Mouse (Mus musculus) lung, embryonic 15.5 days (tissue): ENCODE results near the gene Capn15. TPM values are rescaled to one million over a fixed set of nuclear protein-coding genes. Genes with fewer than 3 reads are reported as not detected.

ENCODE experiments used
- ATAC-seq: fragments of 200-750 bp; cut with Nextera tagmentation; 2 replicates; pipeline ENCODE4 v1.8.0; 2017; ENCODE audit warnings: moderate number of reproducible peaks, borderline replicate concordance; ENCODE audit not compliant: low FRiP score, low TSS enrichment; ENCODE audit errors: extremely low read depth
- H3K27ac ChIP-seq: fragments of 300-500 bp; sonication (generic); 2 replicates; pipeline ENCODE4 v1.5.1; 2015; ENCODE audit warnings: moderate library complexity, mild to moderate bottlenecking, inconsistent platforms
- H3K27me3 ChIP-seq: fragments of 300-500 bp; sonication (generic); 2 replicates; pipeline ENCODE4 v1.6.1; 2015; ENCODE audit warnings: inconsistent platforms
- H3K36me3 ChIP-seq: fragments of 300-500 bp; sonication (generic); 2 replicates; pipeline ENCODE4 v1.6.1; 2015; ENCODE audit warnings: inconsistent platforms
- H3K4me1 ChIP-seq: fragments of 300-500 bp; sonication (generic); 2 replicates; pipeline ENCODE4 v1.6.1; 2015; ENCODE audit warnings: inconsistent platforms
- H3K4me2 ChIP-seq: fragments of 300-500 bp; sonication (generic); 2 replicates; pipeline ENCODE4 v1.6.1; 2015; ENCODE audit warnings: inconsistent platforms, mild to moderate bottlenecking, moderate library complexity
- H3K4me3 ChIP-seq: fragments of 300-500 bp; sonication (generic); 2 replicates; pipeline ENCODE4 v1.5.1; 2015; ENCODE audit warnings: mild to moderate bottlenecking, inconsistent platforms
- H3K9ac ChIP-seq: fragments of 300-500 bp; sonication (generic); 2 replicates; pipeline ENCODE4 v1.6.1; 2015; ENCODE audit warnings: inconsistent platforms
- H3K9me3 ChIP-seq: fragments of 300-500 bp; sonication (generic); 2 replicates; pipeline ENCODE4 v1.6.1; 2016; ENCODE audit warnings: inconsistent platforms
- WGBS: fragments of 180-500 bp; shearing (Covaris S2); methylation state at CpG from one replicate; pipeline ENCODE4 v1.1.7; 2015; 5-methylcytosine and 5-hydroxymethylcytosine counted together
- polyA plus RNA-seq: library from polyadenylated mRNA; unstranded; fragments of >200 nt; fragmentation: Nextera tagmentation; extraction: Ambion mirVana; gene quantifications from 2 replicates; pipeline ENCODE4 v1.2.1, GENCODE M21; 2015

Gene Capn15
- polyA plus RNA-seq, 1 experiment from 2014 or later: 21.9 TPM

- H3K9ac ChIP-seq: no peak overlapping the region
- peaks cover 6% of the 10 kb centered on the region; the same call in 1 of the 2 replicates for H3K36me3 ChIP-seq
- H3K27me3 ChIP-seq: no peaks in the 10 kb centered on the region
- no peak for ATAC-seq
- no peak overlapping the region for H3K4me3 ChIP-seq
- no peak overlapping the region for H3K27ac ChIP-seq
- WGBS: 93% methylated on average over 7 of the region's 7 CpGs
- no peak overlapping the region for H3K4me2 ChIP-seq
- peaks cover 9% of the 10 kb centered on the region for H3K4me1 ChIP-seq
- no peaks in the 10 kb centered on the region for H3K9me3 ChIP-seq
Measured at GRCm38 (mm10) chr17:25962413-25962905, 23.1 kb downstream of the Capn15 start.

- no peaks in the 10 kb centered on the region for H3K27me3 ChIP-seq
- H3K36me3 ChIP-seq: peaks cover 6% of the 10 kb centered on the region; the same call in 1 of the 2 replicates
- no peak; the same call in 1 of the 2 replicates for ATAC-seq
- no peak overlapping the region for H3K9ac ChIP-seq
- WGBS: 95% methylated on average over 5 of the region's 5 CpGs
- no peaks in the 10 kb centered on the region for H3K9me3 ChIP-seq
- H3K27ac ChIP-seq: no peak overlapping the region
- no peak overlapping the region for H3K4me3 ChIP-seq
- no peak overlapping the region for H3K4me2 ChIP-seq
- H3K4me1 ChIP-seq: 0 out of 2 replicates have a peak, but pooled peaks cover under 1% of the 10 kb centered on the region
Measured at GRCm38 (mm10) chr17:25961566-25961965, 24.0 kb downstream of the Capn15 start.

GRCm38 (mm10) chr17:25959630-25960467 is 25.7 kb downstream of the Capn15 start:
- Histone ChIP-seq H3K9ac (no peak overlapping the region), H3K27me3 (no peaks in the 10 kb centered on the region), H3K9me3 (no peaks in the 10 kb centered on the region), H3K4me2 (no peak overlapping the region), H3K4me1 (no peaks in the 10 kb centered on the region), H3K27ac (no peak overlapping the region), H3K36me3 (peaks cover 6% of the 10 kb centered on the region; the same call in 1 of the 2 replicates), H3K4me3 (no peak overlapping the region)
- no peak for ATAC-seq
- WGBS: 89% methylated on average over 23 of the region's 23 CpGs

GRCm38 (mm10) chr17:25958771-25959494 is 26.7 kb downstream of the Capn15 start:
- Histone ChIP-seq H3K4me3 (no peak overlapping the region), H3K27ac (no peak overlapping the region), H3K4me2 (no peak overlapping the region), H3K36me3 (peaks cover 6% of the 10 kb centered on the region; the same call in 1 of the 2 replicates), H3K9ac (no peak overlapping the region), H3K9me3 (no peaks in the 10 kb centered on the region), H3K4me1 (no peaks in the 10 kb centered on the region), H3K27me3 (peaks cover 3% of the 10 kb centered on the region; the same call in 1 of the 2 replicates)
- no peak for ATAC-seq
- 86% methylated on average over 11 of the region's 11 CpGs for WGBS

GRCm38 (mm10) chr17:25957586-25958051 is 28.0 kb downstream of the Capn15 start:
- Histone ChIP-seq H3K4me3 (no peak overlapping the region), H3K9me3 (no peaks in the 10 kb centered on the region), H3K36me3 (peaks cover 6% of the 10 kb centered on the region; the same call in 1 of the 2 replicates), H3K4me1 (no peaks in the 10 kb centered on the region), H3K27ac (no peak overlapping the region), H3K4me2 (no peak overlapping the region), H3K9ac (no peak overlapping the region), H3K27me3 (peaks cover 15% of the 10 kb centered on the region)
- WGBS: 81% methylated on average over 14 of the region's 14 CpGs
- ATAC-seq: no peak

GRCm38 (mm10) chr17:25956631-25957030 is 29.0 kb downstream of the Capn15 start:
- H3K36me3 ChIP-seq: peaks cover 6% of the 10 kb centered on the region; the same call in 1 of the 2 replicates
- H3K27ac ChIP-seq: no peak overlapping the region
- no peak overlapping the region for H3K4me2 ChIP-seq
- WGBS: 77% methylated on average over 7 of the region's 7 CpGs
- H3K4me1 ChIP-seq: peaks cover 8% of the 10 kb centered on the region
- no peaks in the 10 kb centered on the region for H3K9me3 ChIP-seq
- no peak for ATAC-seq
- H3K27me3 ChIP-seq: peaks cover 25% of the 10 kb centered on the region
- H3K9ac ChIP-seq: no peak overlapping the region
- H3K4me3 ChIP-seq: no peak overlapping the region

GRCm38 (mm10) chr17:25956201-25956600 is 29.4 kb downstream of the Capn15 start:
- Histone ChIP-seq H3K4me1 (peaks cover 12% of the 10 kb centered on the region), H3K4me3 (no peak overlapping the region), H3K4me2 (no peak overlapping the region), H3K27me3 (peaks cover 30% of the 10 kb centered on the region), H3K27ac (no peak overlapping the region), H3K36me3 (peaks cover 6% of the 10 kb centered on the region; the same call in 1 of the 2 replicates), H3K9ac (no peak overlapping the region), H3K9me3 (no peaks in the 10 kb centered on the region)
- no peak for ATAC-seq
- 70% methylated on average over 7 of the region's 7 CpGs for WGBS

- Histone ChIP-seq H3K36me3 (peaks cover 6% of the 10 kb centered on the region; the same call in 1 of the 2 replicates), H3K4me1 (peaks cover 14% of the 10 kb centered on the region), H3K27me3 (peaks cover 34% of the 10 kb centered on the region), H3K4me3 (no peak overlapping the region), H3K9ac (no peak overlapping the region), H3K9me3 (no peaks in the 10 kb centered on the region), H3K4me2 (no peak overlapping the region), H3K27ac (no peak overlapping the region)
- ATAC-seq: no peak
- 57% methylated on average over 3 of the region's 3 CpGs for WGBS
Measured at GRCm38 (mm10) chr17:25955736-25956135, 29.9 kb downstream of the Capn15 start.

GRCm38 (mm10) chr17:25954671-25955070 is 30.9 kb downstream of the Capn15 start:
- Histone ChIP-seq H3K36me3 (peaks cover 6% of the 10 kb centered on the region; the same call in 1 of the 2 replicates), H3K4me2 (no peak overlapping the region), H3K27me3 (peaks cover 45% of the 10 kb centered on the region), H3K4me3 (no peak overlapping the region), H3K9me3 (no peaks in the 10 kb centered on the region), H3K27ac (no peak overlapping the region), H3K9ac (no peak overlapping the region), H3K4me1 (peaks cover 14% of the 10 kb centered on the region)
- WGBS: 78% methylated on average over 2 of the region's 2 CpGs
- ATAC-seq: no peak

GRCm38 (mm10) chr17:25953161-25953560 is 32.4 kb downstream of the Capn15 start:
- Histone ChIP-seq H3K4me1 (peaks cover 14% of the 10 kb centered on the region), H3K9ac (no peak overlapping the region), H3K4me3 (no peak overlapping the region), H3K36me3 (no peaks in the 10 kb centered on the region), H3K9me3 (no peaks in the 10 kb centered on the region), H3K4me2 (no peak overlapping the region), H3K27me3 (peaks cover 47% of the 10 kb centered on the region), H3K27ac (no peak overlapping the region)
- ATAC-seq: no peak
- WGBS: 78% methylated on average over 5 of the region's 5 CpGs

GRCm38 (mm10) chr17:25951803-25952623 is 33.6 kb downstream of the Capn15 start, which contains the start of gene A930017K11Rik:
Gene A930017K11Rik, minus strand, starts transcription at chr17:25952565.
- Histone ChIP-seq H3K4me1 (peaks cover 14% of the 10 kb centered on the region), H3K27ac (no peak within 1 kb of the TSS), H3K9ac (peak within 1 kb of the TSS; percentile 11), H3K4me3 (peak within 1 kb of the TSS; percentile 42), H3K9me3 (no peaks in the 10 kb centered on the region), H3K27me3 (peaks cover 47% of the 10 kb centered on the region), H3K4me2 (peak within 1 kb of the TSS; percentile 76), H3K36me3 (no peaks in the 10 kb centered on the region)
- ATAC-seq: 0 out of 2 replicates have a peak, but pooled peaks have one; percentile 27
- WGBS: 1% methylated on average over 58 of the region's 58 CpGs
